Mouse (Mus musculus): ENCODE measurements at regions not wholly inside any gene's neighbourhood (a gene's known extent, or its start where the extent isn't known, plus 50 kb on each side); places are given as distances from the start of the nearest gene placed in this dataset.

- TF ChIP-seq CTCF (IDR thresholded peaks at IDR 0.05; ENCODE audit: extremely low read depth, insufficient read depth, low read length), result no peak
- no peak for TF ChIP-seq POLR2A (IDR thresholded peaks at IDR 0.05; ENCODE audit: extremely low read depth, insufficient read depth, low read length)
Measured at GRCm38 (mm10) chr11:71439871-71440270, 209.3 kb upstream of the Nlrp1b start.
